Mouse (Mus musculus) heart, postnatal 25 days (tissue): Measurements from ENCODE around the gene Aldh16a1. TPM values are rescaled to one million over a fixed set of nuclear protein-coding genes. Genes with fewer than 3 reads are reported as not detected.
A peak's percentile ranks its signal among the peaks of the same experiment; 100 is the strongest.
"Not testable (repeated sequence)": the region's sequence is repeated elsewhere in the genome, so short reads cannot be mapped to it uniquely, and the experiment has no call there.

Source experiments
- DNase-seq: peaks from one replicate; pipeline ENCODE4 v3.0.0; 2022; ENCODE audit warnings: low spot score
- intact Hi-C: fragments of 180-260 bp; cut with DNase I; formaldehyde crosslinking; loops from one replicate; pipeline ENCODE4 v1.15.1; 2025
- total RNA-seq, 2 experiments: library from RNA; stranded (reverse); gene quantifications; 2 replicates each; pipeline ENCODE4 v1.2.3; 2021

Gene Aldh16a1
- total RNA-seq, 2 experiments from 2014 or later = 23.5 to 37.6 TPM

DNA sequence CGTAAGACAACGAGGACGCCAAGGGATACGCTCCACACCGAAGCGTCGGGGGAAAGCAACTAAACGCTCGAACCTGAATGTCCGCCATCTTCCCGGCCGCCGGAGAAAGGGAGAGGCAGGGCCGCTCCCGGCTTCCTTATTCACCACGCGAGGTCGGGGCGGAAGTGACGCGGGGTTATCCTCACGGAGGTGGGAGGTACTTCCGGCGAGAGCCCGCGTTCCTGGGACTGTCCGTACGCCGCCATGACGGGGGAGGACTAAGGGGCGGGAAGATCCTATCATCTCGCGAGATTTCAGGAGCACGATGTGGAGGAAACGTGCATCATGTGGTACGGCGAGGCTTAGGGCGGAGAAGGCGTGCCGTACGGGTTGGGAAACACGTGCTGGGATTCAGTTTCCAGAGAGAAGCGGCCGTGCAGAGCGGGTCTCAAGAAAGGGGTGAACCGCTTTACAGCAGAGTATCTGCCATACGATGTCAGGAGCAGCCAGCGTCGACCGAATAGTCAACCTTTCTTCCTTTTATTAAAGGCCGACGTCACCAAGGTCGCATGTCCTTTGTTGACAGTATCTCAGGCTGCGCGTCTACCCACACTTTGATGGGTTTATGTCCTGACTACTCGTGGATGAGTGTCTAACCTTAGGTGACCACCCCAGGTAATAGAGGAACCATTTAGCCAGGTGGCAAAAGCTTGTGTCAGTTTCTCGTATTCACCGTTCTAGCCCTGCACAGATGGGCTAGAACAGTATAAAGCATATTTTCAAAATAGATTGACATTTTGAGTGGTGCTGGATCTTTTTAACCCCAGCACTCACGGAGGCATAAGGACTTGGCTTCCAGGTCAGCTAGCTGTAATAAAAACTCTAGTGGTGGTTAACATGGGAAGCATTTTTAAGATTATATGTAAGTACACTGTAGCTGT is 29.9 kb downstream of the Aldh16a1 start, which contains the start of gene Rps11:
Rps11 (minus strand) TSS at position 216 of the 920 bp plus-strand sequence.
- peak; percentile 98 for DNase-seq
- intact Hi-C loops = loop anchor here (5.0 kb wide), 1 partner anchor 137 kb away; the partner anchor contains the start of gene Prmt1

DNA sequence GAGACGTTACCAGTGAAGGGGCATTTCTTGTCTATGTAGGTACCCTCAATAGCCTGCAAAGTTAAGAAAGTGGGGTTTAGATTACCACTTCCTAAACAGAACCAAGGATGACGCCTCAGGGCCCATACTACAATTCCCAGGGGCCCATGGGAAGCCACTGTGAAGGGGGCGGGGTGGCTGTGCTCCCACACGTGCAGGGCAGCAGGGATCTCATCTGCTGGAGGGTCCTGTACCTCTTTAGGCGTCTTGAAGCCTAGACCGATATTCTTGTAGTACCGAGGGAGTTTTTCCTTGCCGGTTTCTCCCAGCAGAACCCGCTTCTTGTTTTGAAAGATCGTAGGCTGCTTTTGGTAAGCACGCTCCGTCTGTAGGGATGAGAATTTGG is 31.2 kb downstream of the Aldh16a1 start:
- no peak for DNase-seq
- intact Hi-C loops = no loop called here

- intact Hi-C loops = no loop called here
- no peak for DNase-seq
Observed at GRCm38 (mm10) chr7:45122561-45123185, 31.7 kb downstream of the Aldh16a1 start.

DNA sequence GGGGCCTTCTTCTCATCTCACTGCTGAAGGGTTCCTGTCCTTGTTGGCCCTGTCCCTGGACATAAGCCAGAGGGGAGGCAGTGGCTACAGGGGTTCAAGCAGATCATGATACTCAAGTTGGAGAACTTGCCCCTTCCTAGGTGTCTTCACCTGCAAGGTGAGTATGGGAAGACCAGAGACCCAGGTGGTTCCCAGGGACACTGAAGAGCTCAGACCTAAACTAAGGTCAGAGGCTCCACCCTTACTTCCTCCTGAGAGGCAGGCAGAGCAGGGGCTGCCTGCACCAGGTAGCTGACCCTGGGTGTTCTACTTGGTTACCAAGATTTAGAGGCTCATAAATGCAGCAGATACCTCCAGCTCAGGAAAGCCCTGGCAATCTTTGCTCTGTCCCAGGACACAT is 32.4 kb downstream of the Aldh16a1 start:
- no peak for DNase-seq
- intact Hi-C loops = loop anchor here (2.0 kb wide), 1 partner anchor 17 kb away; no protein-coding TSS in a partner anchor

- intact Hi-C loops = loop anchor here (2.0 kb wide), 1 partner anchor 17 kb away; no protein-coding TSS in a partner anchor
- peak; percentile 68 for DNase-seq
Observed at GRCm38 (mm10) chr7:45121404-45121803, 33.0 kb downstream of the Aldh16a1 start.

GRCm38 (mm10) chr7:45119780-45120709 is 34.3 kb downstream of the Aldh16a1 start:
- DNase-seq = no peak
- intact Hi-C loops = loop anchor here (2.0 kb wide), 1 partner anchor 15 kb away; no protein-coding TSS in a partner anchor

- intact Hi-C loops = no loop called here
- DNase-seq = no peak
Observed at GRCm38 (mm10) chr7:45118336-45118735, 36.0 kb downstream of the Aldh16a1 start.

DNA sequence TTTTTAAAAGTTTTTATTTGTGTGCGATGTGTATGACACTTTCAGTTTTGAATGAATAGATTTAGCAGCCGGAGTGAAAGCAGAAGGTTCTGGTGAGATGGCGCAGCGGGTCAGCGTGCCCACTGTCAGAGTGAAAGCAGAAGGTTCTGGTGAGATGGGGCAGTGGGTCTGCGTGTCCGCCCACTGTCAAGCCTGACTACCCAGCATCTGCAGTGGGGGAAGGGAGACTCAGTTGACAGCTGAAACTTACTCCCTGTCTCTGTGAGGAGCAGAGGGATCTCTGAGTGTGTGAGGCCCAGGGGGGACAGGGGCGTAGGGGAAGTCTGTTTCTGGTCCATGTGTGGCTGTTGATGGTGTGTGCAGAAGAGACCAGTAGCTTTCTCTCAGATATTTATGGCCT is 36.8 kb downstream of the Aldh16a1 start:
- intact Hi-C loops = no loop called here
- DNase-seq = no peak

DNA sequence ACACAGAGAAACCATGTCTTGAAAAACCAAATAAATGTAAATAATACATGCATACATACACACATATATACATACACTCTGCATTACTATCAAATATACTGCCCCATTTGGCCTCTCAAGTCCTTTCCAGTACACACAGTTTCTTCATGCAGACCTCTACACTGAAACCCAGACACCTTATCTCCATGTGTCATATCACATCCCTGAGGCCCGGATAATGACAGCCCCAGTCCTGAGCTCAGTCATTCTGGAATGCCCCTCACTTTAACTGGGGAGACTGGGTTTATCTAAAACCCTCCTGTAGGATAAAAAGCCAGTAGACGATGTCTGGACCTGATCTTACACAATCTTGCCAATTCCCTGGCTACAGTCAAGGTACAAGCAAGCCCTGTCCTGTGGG is 40.9 kb downstream of the Aldh16a1 start:
- no peak for DNase-seq
- intact Hi-C loops = no loop called here

DNA sequence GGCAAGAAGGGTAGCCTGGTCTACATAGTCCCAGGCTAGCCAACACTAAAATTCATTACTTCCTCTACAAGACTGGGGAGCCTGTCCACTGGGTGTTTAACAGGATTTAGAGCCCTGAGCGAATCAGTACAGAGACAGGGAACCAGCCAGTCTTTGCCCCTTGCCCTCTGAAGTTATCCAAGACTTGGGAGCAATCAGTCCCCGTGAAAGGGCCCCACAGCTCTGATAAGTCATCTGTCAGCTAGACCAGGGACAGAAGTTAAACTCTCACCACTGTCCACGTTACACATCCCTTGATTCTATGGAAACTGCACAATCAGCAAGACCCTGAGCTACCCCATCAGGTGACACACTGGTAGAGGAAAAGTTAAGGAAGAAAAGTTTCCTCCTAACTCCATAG is 41.9 kb downstream of the Aldh16a1 start:
- intact Hi-C loops = no loop called here
- DNase-seq = no peak

DNA sequence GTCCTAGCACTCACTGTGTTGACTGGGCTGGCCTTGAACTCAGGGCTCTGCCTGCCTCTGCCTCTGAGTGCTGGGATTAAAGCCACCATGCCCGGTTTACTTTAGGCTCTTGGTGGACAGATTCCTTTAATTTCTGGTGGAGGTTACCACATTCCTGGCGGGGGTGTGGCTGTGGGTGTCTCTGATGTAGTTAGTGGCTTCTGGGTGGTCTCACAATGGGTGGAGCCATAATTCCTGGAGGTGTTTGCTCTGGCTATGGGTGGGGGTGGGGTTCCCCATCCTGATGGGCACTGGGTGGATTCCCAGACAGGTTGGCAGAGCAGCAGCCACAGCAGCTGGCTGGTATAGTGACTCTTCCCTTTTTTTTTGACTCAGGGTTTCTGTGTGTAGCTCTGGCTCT is 42.4 kb downstream of the Aldh16a1 start:
- no peak for DNase-seq
- intact Hi-C loops = no loop called here

GRCm38 (mm10) chr7:45110089-45110488 is 44.3 kb downstream of the Aldh16a1 start:
- DNase-seq, intact Hi-C loops: not testable (repeated sequence)

DNA sequence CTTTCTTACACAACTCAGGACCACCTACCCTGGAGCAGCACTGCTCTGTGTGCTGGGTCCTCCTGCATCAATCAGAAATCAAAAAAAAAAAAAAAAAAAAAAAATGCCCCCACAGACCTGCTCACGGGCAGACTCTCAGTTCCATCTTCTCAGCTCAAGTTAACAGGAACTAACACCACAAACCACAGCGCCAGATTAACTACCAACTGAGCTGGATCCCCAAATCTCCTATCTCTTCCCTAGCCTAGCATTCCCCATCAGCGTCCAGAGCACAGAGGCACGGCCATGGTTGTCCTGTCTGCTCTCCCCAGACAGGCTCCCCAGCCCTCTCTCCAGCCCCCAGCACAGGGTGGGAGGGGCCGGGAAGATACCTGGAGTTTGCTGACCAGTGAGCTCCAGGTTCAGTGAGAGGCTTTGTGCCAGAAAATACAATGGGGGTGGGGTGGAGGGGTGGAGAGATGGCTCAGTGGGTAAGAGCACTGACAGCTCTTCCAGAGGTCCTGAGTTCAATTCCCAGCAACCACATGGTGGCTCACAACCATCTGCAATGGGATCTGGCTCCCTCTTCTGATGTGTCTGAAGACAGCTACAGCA is 47.2 kb downstream of the Aldh16a1 start:
- intact Hi-C loops = no loop called here
- DNase-seq = no peak

DNA sequence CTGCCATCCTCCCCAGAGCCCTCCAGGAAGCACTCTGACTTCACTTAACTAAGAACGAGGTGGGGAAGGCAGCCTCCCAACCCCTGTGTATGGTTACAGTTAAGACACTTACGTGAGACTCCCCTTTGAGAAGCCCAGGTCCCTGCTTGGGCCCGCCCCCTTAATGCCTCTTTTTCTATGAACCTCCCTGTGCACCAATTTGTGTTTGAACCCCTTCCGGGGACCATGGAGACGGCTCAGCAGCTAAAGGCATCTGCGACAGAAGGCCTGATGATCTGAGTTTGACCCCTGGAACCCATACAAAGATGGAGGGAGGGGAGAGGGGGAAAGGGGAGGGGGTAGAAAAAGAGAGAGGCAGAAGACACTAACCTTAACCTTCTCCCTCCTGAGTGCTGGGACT is 47.9 kb downstream of the Aldh16a1 start:
- no peak for DNase-seq
- intact Hi-C loops = no loop called here

GRCm38 (mm10) chr7:45105491-45105890 is 48.9 kb downstream of the Aldh16a1 start:
- DNase-seq = no peak
- intact Hi-C loops = loop anchor here (2.0 kb wide), 1 partner anchor 15 kb away; no protein-coding TSS in a partner anchor

DNA sequence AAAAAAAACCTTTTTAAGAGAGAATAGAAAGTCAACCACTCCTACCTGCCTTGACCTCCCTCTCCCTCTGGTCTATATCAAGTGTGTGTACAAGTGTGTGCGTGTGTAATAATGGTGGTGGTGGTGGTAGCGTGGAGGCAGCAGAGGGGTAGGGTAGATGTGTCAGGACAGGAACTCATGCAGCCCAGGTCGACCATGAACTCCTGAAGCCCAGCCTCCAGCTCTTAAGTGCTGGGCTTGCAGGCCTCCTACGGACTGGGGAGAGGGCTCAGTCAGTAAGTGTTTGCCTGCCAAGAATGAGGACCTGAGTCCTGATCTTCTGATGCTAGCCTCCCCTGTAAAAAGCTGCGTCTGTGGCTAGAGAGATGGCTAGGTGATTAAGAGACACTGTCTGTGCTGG is 49.4 kb downstream of the Aldh16a1 start:
- no peak for DNase-seq
- intact Hi-C loops = loop anchor here (2.0 kb wide), 1 partner anchor 16 kb away; no protein-coding TSS in a partner anchor

- peak; percentile 96 for DNase-seq
- intact Hi-C loops = loop anchor here (2.0 kb wide), 2 partner anchors 17 to 21 kb away; no protein-coding TSS in a partner anchor
Observed at GRCm38 (mm10) chr7:45103652-45104180, 50.7 kb downstream of the Aldh16a1 start, which contains the start of gene Fcgrt. TSS of gene Fcgrt (minus strand) at chr7:45103851.

DNA sequence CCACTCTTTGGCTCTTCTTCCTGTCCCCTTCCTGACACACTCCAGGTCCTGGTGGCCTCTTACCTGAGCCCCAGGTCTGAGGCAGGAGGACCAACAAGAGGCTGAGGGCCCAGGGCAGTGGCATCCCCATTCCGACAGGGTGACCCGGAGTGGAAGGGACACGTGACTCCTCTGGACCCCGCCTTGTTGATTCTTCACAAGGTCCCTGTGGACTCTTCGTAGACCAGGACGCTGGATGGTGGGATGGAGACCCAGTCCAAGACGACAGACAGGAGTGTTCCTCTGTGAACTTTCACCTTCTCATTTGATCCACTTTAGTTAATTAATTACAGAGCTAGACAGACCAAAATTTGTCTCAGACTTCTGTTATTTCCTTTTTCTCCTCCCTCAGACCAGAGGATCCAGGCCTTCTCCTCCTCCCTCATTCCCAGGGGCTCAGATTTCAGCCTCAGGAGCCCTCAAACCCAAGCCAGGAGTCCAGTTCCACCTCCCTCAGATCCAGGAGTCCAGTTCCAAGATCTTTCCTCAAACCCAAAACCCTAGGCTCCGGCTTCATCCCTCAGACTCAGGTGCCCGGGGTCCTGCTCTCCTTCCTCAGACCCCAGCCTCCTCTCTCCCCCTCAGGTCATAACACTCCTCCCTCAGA is 51.3 kb downstream of the Aldh16a1 start:
- intact Hi-C loops = loop anchor here (2.0 kb wide), 1 partner anchor 20 kb away; no protein-coding TSS in a partner anchor
- DNase-seq = peak; percentile 39
